Mouse (Mus musculus): ENCODE measurements around the gene Vps37b.
"Not testable (repeated sequence)": the region's sequence is repeated elsewhere in the genome, so short reads cannot be mapped to it uniquely, and the experiment has no call there.

Gene Vps37b

GRCm38 (mm10) chr5:124032001-124032508, at the start of gene Vps37b:
Gene Vps37b, minus strand, starts transcription at chr5:124032270.
- DNase-seq, result peak; percentile 75

DNA sequence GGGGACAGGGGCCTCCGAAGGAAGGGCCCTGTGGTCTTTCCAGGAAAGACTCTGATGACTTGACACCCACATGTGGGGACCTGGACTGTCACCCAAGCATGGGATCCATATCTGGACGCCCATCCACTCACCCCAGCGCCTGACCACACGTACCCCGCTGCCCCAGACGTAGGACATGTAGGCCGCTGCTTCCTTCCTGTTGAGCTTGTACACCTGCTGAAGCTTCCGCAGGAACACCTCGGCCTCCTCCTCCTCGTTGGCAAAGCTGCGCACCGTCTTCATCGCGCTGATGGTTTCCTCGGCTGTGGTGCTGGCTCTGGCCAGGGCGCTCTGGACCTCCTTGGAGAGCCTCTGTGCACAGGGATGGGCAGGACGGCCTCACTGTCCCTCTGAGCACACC, 47.8 kb upstream of the Vps37b start:
- DNase-seq, result no peak

DNA sequence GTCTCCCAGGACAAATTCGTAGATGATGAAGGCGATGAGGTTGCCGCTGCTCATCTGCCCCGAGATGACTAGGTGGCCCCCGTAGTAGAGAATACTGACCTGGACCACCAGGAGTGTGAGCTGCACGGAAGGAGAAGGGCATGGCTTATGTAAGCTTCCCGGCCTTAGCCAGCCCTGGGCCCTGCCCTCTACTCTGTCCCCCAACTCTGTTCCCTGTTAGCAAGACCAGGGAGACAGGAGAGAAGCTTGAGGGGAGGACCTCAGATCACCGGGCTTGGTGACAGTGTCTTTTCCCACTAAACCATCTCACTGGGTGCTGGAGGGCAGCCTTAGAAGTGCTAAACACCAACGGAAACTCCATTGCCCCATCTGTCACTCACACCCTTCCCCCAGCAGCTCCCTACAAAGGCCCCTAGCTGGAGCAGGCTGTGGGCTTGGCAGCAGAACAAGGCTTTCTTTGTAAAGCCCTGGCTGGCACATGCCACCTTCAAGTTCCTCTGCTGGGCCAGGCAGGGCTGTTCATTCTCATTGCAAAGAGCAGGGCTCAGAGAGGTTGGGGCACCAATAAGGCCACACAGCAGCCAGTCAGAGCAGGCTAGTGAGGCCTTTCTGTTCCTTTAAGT, 46.8 kb upstream of the Vps37b start:
- DNase-seq, result no peak

DNA sequence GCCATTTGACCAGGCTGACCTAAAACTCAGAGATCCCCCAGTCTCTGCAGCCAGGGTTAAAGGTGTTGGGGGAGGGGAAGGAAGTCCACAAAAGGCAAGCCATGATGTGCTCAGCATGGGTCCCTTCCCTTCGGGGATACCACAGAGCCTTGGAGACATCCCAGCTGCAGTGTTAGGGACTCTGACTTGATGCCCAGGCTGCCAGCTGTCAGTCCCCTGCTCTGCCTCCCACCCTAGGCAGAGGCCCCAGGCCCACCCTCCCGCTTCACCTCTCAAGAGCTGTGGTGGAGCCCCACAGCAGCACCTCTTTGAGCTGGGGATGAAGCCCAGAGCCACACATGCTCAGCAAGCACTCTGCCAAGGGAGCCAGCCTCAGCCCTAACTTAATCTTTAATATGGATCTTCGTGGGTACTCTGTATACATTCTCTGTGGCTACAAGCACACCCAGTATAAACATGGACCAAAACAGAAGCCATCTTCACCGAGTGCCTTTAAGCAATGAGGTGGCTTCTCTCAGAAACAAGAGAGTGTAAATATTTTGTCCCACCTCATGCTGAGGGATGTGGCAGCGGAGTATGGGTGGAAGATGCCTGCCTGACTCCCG, 45.9 kb upstream of the Vps37b start:
- no peak for DNase-seq

GRCm38 (mm10) chr5:124077241-124077640, 45.2 kb upstream of the Vps37b start:
- DNase-seq, result no peak

- DNase-seq, result no peak
Observed at GRCm38 (mm10) chr5:124076559-124076958, 44.5 kb upstream of the Vps37b start.

DNA sequence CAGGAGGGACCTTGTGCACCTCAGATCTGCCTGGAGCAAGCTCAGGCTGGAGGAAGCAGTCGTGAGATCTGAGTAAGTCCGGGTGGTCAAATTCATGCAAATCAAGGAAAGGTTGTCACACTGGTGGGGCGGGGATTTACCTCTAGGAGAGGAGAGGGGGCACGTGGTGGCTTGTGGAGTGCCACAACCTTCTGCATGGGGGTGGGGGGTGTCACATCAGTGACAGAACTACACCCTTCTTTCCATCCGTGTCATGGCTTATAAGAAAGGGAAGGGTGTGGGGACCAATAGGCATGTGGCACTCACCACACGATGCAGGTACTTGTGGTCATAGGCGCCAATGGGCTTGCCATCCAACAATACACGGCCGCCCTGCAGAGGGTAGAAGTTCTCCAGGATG, 43.6 kb upstream of the Vps37b start:
- no peak for DNase-seq

GRCm38 (mm10) chr5:124074845-124075307, 42.8 kb upstream of the Vps37b start:
- no peak for DNase-seq

- no peak for DNase-seq
Observed at GRCm38 (mm10) chr5:124073682-124074081, 41.6 kb upstream of the Vps37b start.

DNA sequence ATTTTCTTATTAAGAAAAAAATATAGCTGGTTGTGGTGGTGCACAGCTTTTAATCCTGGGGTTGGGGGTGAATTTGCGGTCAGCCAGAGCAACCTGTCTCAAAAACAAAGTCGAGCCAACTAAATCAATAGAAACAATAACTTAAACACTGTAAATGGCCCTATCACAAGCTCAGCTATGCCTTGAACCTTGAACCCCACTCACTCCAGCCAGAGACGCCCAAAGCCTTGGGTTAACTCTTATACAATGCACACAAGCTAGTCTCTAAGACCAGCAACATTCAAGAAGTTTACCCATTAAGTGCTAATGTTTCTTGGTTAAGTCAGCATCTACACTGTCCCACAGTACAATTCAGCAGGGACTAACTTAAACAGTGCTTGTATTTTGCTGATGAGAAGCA, 37.6 kb upstream of the Vps37b start:
- DNase-seq, result no peak

DNA sequence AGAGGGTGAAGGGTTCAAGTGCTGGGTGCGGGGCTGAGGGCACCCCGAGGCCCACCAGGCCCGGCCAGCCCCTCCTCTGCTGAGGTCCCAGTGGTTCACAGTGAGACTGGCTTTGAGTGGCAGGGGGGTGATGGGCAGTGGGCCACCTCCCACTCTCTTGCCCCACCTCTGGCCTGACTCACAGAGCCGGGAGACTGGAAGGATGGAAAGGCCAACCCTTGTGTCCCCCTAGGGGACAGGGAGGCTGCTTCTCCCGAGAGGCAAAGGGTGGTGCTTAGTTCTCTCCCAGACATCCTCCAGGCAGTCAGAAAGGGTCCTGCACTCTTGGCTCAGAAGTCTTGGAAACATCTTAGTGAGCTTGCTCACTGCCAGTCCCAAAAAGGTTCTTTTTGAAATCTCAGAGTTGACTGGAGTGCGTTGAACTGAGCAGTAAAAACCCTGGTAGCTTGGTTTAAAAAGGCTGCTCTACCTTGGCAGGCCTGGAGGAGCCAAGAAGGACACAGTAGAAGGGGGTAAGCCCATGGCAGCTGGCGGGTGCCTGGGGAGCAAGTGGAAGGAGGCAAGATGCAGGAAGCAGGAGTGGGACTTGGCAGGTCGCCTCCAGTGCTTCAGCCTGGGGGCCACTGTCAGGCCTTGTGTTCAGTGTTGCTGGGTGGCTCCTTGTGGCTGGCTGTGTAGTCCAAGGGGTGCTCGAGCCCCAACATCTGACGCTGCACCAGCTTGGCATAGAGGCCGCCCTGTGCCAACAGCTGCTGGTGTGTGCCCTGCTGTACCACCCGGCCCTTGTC, 30.2 kb upstream of the Vps37b start:
- no peak for DNase-seq

GRCm38 (mm10) chr5:124059677-124060076, 27.6 kb upstream of the Vps37b start:
- no peak for DNase-seq

DNA sequence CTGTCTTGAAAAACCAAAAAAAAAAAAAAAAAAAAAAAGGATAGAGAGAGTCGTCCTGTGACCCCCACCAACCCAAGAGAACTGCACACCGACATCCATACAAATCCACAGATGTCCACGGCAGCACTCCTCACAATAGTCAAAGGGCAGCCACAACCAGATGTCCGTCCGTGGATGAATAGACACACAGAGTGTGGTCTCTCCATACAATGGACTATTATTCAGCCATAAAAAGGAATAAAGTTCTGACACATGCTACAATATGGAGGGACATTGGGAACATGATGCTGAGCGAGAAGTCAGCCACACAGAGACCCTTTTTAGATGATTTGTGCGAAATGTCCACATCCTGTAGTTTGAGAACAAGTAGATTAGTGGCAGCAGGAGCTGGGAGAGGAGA, 26.7 kb upstream of the Vps37b start:
- no peak for DNase-seq

DNA sequence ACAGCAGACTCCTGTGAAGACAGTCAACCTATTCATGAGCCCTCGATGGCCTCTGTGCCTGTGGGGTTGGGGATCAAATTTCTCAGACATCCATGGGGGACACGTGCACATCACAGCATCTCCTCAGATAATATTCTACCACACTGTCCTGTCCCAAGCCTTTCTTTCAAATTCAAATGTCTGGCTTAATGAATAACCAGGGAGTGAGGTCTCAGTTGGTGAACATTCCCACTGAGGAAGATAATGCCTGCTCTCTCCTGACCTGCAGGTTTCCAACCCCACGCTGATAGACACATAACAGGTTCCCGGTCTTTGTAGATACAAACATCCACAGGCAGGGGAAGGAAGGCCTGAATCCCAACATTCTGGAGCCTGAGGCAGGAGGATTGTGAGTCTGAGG, 24.9 kb upstream of the Vps37b start:
- no peak for DNase-seq

DNA sequence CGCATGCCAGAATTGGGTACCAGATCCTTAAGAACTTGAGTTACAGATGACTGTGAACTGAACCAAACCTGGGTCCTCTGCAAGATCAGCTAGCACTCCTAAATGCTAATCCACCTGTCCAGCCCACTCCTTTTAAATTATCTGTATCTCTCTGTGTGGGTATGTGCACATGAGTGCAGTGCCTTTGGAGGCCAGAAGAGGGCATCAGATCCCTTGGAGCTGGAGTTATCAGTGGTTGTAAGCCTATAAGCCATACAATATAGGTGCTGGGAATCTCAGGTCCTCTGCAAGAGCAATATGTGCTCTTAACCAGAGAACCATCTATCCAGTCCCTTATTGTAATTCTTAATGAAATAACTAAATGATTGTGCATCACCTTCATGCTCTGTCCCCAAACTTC, 24.1 kb upstream of the Vps37b start:
- DNase-seq, result no peak

- DNase-seq, result not testable (repeated sequence)
Observed at GRCm38 (mm10) chr5:124052641-124053040, 20.6 kb upstream of the Vps37b start.

GRCm38 (mm10) chr5:124051899-124052491, 19.9 kb upstream of the Vps37b start:
- DNase-seq, result no peak

DNA sequence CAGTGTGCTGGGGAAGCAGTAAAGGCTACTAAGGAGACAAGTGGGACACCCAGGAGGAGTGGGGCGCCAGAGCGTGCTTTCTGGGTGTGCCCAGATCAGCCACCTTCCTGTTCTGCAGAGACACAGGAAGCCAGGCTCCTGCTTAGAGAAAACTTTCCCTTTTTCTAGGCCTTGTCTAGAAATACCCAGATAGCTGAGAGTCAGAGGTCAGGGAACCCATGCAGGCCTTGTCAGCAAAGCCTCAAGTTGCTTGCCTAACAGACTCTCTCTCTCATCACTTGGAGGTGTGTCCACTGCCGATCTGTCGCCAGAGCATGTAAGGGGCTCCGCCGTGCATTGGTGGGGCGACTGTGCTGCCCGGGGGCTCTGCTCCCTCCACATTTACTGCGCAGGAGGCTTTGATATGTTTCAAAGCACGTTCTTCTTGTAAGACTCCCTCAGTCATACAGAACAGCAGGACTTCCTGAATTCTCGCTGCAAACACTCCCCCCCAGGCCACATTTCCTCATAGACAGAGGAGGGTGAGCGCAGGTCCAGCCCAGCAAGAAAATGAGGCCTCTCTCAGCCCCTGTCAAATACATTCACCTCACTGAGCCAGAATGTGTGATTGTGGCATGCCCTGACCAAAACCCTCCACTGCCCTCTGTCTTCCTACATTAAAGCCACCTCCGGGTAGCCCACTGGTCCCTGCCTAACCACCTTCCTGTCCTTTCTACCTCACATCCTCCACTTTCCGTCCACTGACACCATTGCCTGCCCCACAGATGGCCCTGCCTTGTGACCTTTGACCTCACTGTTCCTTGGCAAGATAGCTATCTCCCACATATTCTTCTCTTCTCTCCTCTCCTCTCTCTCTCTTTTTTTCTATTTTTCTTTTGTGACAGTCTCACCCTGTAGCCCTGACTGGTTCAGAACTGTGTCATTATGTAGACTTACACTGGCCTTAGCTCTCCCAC, 18.3 kb upstream of the Vps37b start:
- no peak for DNase-seq

DNA sequence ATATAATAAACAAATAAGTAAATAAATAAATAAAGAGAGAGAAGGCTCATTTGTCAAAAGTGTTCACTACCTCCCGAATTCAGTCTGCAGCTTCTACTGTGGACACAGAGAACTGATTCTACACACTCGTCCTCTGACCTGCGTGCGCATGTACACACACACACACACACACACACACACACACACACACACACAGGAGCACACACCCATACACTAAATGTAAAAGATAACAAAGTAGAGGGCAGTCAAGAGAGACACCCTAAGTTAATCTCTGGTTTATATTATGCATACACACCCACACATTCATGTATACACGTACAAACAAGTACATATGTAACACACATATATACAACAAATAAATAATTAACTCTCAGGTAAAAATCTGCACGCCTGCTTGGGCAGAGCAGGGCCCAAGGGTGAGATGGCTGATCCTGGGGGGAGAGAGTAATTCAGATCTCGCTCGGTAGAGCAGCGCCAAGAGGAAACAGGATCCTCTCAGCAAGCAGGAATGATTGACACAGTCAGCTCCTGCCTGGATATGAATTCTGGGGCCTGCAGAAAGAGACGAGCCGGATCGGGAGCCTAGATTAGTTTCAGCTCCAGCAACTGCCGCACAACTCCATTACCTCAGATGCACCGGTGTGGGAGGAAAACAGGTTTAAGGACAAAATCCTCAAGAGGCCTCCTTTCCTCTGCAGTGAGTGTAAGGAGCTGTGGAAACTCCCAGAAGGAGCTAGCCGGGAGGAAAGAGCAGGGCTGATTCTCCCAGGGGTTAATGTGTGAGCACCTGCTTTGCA, 17.4 kb upstream of the Vps37b start:
- DNase-seq, result no peak

- DNase-seq, result no peak
Observed at GRCm38 (mm10) chr5:124046741-124047401, 14.8 kb upstream of the Vps37b start.
